Mouse (Mus musculus) E14TG2a.4 (cell line): ENCODE measurements around the gene Obox6.

Source experiments
- CTCF ChIP-seq: conservative IDR thresholded peaks from 2 replicates; pipeline ENCODE4 v1.5.1; 2014; ENCODE audit warnings: low read length
- NANOG ChIP-seq: IDR thresholded peaks from 2 replicates; pipeline ENCODE4 v1.6.1; 2014; ENCODE audit warnings: borderline replicate concordance, low read length, mixed read lengths
- POU5F1 ChIP-seq: IDR thresholded peaks from 2 replicates; pipeline ENCODE4 v1.6.1; 2014; ENCODE audit warnings: low read length, borderline replicate concordance

GRCm38 (mm10) chr7:15839578-15839977, at the start of gene Obox6:
- TF ChIP-seq POU5F1 (no peak), CTCF (no peak), NANOG (no peak)
